Mouse (Mus musculus): ENCODE measurements around the gene Htra1. TPM values are rescaled to one million over a fixed set of nuclear protein-coding genes. Genes with fewer than 3 reads are reported as not detected.

The Htra1 gene
- total and polyA plus RNA-seq, 3 experiments = not detected

DNA sequence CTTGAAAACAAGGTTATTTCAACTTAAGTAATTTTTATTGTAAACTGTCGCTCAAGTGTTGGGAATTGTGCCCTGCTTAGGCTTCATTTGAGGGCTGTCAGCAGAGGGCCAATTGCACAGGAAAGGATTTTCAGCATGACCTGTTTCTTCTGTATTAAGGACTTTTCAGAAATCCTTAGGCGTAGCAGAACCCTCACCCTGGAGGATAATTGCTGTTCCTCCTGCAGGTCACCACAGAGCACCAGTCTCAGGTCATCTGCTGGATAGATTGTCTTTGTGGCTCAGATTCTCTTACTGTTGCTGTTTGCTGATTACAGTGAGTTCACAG lies 40.3 kb upstream of the Htra1 start:
- Histone ChIP-seq H3K4me3 (ENCODE audit: low read depth, low read length) (no peak overlapping the region), H3K9me3 (replicated peaks) (peaks cover 28% of the 10 kb centered on the region), H3K27me3 (ENCODE audit: insufficient read depth, low read length) (no peaks in the 10 kb centered on the region), H3K36me3 (replicated peaks) (no peaks in the 10 kb centered on the region), H3K4me1 (ENCODE audit: insufficient read depth, low read depth, low read length) (no peaks in the 10 kb centered on the region)
- no peak for TF ChIP-seq CTCF (IDR thresholded peaks at IDR 0.05; ENCODE audit: low read depth, low read length)
- TF ChIP-seq GATA1 (IDR thresholded peaks at IDR 0.05; ENCODE audit: borderline replicate concordance, low read length) = no peak
- TF ChIP-seq POLR2AphosphoS5 (IDR thresholded peaks at IDR 0.05; ENCODE audit: insufficient replicate concordance, low read depth, low read length) = no peak
- TF ChIP-seq GATA2 (IDR thresholded peaks at IDR 0.05; ENCODE audit: borderline replicate concordance, low read depth, low read length) = no peak
- no peak for TF ChIP-seq TAL1 (conservative IDR thresholded peaks at IDR 0.05; ENCODE audit: low read depth, low read length)
- DNase-seq (ENCODE audit: low spot score) (no peak), ATAC-seq (ENCODE audit: extremely low read depth, insufficient number of reproducible peaks, low FRiP score, poor library complexity, severe bottlenecking) (no peak)

DNA sequence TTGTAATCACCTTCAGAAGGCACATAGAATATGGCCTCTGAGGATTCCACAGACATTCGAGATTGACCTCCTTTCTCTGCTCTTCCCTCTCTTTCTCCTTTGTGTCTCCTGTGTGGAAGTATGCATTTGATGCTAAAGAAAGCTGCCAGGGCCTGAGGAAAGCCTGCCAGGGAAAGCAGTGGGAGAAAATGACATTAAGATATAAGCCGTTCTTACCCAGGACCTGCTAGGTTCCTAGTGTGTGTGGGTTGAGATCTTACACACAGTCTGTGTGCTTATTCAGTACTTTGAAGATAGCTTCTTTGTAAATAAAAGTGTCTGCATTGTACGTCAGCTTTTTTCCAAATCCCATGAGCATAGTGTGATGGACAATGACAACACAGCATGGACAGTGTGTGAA lies 39.8 kb upstream of the Htra1 start:
- no peak for ATAC-seq (ENCODE audit: extremely low read depth, insufficient number of reproducible peaks, low FRiP score, poor library complexity, severe bottlenecking)
- DNase-seq (ENCODE audit: low spot score) = no peak
- no peak for TF ChIP-seq POLR2AphosphoS5 (IDR thresholded peaks at IDR 0.05; ENCODE audit: insufficient replicate concordance, low read depth, low read length)
- Histone ChIP-seq H3K36me3 (replicated peaks) (no peaks in the 10 kb centered on the region), H3K9me3 (replicated peaks) (peaks cover 31% of the 10 kb centered on the region), H3K4me3 (ENCODE audit: low read depth, low read length) (no peak overlapping the region), H3K4me1 (ENCODE audit: insufficient read depth, low read depth, low read length) (no peaks in the 10 kb centered on the region), H3K27me3 (ENCODE audit: insufficient read depth, low read length) (no peaks in the 10 kb centered on the region)

DNA sequence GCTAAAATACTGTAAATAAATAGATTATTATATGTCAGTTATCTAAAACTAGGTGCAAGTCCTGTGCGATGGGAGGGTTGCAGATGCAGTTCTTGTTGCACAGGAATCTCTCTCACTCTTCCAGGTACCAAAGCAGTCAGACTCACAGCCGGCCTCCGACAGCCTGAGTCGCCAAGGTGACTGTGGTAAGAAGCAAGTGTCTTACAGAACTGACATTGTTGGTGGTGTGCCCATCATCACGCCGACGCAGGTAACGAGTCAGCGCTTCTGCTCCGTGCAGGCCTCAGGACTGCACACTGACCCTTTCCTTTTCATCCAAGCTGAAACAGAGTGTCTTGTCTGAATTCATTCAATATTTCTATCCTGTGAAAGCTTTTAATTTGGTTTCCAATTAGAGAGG lies 38.7 kb upstream of the Htra1 start:
- Histone ChIP-seq H3K4me3 (ENCODE audit: low read depth, low read length) (no peak overlapping the region), H3K9me3 (replicated peaks) (peaks cover 34% of the 10 kb centered on the region), H3K27me3 (ENCODE audit: insufficient read depth, low read length) (no peaks in the 10 kb centered on the region), H3K36me3 (replicated peaks) (no peaks in the 10 kb centered on the region), H3K4me1 (ENCODE audit: insufficient read depth, low read depth, low read length) (no peaks in the 10 kb centered on the region)
- no peak for TF ChIP-seq GATA1 (IDR thresholded peaks at IDR 0.05; ENCODE audit: borderline replicate concordance, low read length)
- no peak for TF ChIP-seq CTCF (IDR thresholded peaks at IDR 0.05; ENCODE audit: low read depth, low read length)
- no peak for TF ChIP-seq TAL1 (conservative IDR thresholded peaks at IDR 0.05; ENCODE audit: low read depth, low read length)
- no peak for TF ChIP-seq POLR2AphosphoS5 (IDR thresholded peaks at IDR 0.05; ENCODE audit: insufficient replicate concordance, low read depth, low read length)
- TF ChIP-seq GATA2 (IDR thresholded peaks at IDR 0.05; ENCODE audit: borderline replicate concordance, low read depth, low read length) = no peak
- DNase-seq (ENCODE audit: low spot score) = no peak
- ATAC-seq (ENCODE audit: extremely low read depth, insufficient number of reproducible peaks, low FRiP score, poor library complexity, severe bottlenecking) = no peak

DNA sequence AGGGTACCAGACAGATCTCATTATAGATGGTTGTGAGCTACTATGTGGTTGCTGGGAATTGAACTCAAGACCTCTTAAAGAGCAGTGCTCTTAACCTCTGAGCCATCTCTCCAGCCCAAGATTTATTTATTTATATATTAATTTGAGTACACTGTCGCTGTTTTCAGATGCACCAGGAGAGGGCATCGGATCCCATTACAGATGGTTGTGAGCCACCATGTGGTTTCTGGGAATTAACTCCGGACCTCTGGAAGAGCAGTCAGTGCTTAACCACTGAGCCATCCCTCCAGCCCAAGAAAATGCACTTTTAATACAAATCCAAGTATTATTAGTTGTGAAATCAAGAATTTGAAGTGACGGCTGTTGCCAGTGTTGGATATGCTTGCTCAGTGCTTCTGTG lies 37.5 kb upstream of the Htra1 start:
- H3K4me1 ChIP-seq (ENCODE audit: insufficient read depth, low read depth, low read length) = no peaks in the 10 kb centered on the region
- DNase-seq (ENCODE audit: low spot score) (no peak), ATAC-seq (ENCODE audit: extremely low read depth, insufficient number of reproducible peaks, low FRiP score, poor library complexity, severe bottlenecking) (no peak)
- TF ChIP-seq POLR2AphosphoS5 (IDR thresholded peaks at IDR 0.05; ENCODE audit: insufficient replicate concordance, low read depth, low read length) = no peak
- TF ChIP-seq GATA2 (IDR thresholded peaks at IDR 0.05; ENCODE audit: borderline replicate concordance, low read depth, low read length) = no peak
- TF ChIP-seq GATA1 (IDR thresholded peaks at IDR 0.05; ENCODE audit: borderline replicate concordance, low read length) = no peak
- TF ChIP-seq CTCF (IDR thresholded peaks at IDR 0.05; ENCODE audit: low read depth, low read length) = no peak
- TF ChIP-seq TAL1 (conservative IDR thresholded peaks at IDR 0.05; ENCODE audit: low read depth, low read length) = no peak
- H3K9me3 ChIP-seq (replicated peaks) = peaks cover 30% of the 10 kb centered on the region
- no peaks in the 10 kb centered on the region for H3K27me3 ChIP-seq (ENCODE audit: insufficient read depth, low read length)
- no peaks in the 10 kb centered on the region for H3K36me3 ChIP-seq (replicated peaks)
- no peak overlapping the region for H3K4me3 ChIP-seq (ENCODE audit: low read depth, low read length)

DNA sequence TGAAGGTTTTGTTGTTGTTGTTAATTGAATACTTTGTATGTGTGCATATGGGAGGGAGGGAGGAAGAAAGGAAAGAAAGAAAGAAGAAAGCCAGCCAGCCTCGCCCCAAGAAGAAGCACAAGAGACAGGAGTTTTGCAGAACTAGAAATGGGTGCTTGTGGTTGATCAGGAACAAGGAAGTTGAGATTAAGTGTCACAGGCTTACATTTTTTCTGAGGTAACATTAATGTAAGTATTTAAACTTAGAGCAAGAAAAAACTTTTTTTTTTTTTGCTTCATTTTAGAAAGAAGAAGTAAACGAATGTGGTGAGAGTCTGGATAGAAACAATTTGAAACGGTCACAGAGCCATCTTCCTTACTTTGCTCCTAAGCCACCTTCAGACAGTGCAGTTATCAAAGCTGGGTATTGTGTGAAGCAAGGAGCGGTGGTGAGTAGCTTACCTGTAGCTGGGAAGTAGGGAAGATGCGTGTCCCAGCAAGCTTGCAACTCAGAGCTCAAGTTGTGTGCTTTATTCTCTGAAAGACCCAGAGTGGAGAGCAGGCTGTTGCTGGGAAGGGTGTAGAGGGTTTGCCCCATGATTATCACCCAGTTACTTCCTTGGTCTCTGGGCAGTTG lies 35.6 kb upstream of the Htra1 start:
- Histone ChIP-seq H3K9me3 (replicated peaks) (peaks cover 41% of the 10 kb centered on the region), H3K36me3 (replicated peaks) (no peaks in the 10 kb centered on the region), H3K27me3 (ENCODE audit: insufficient read depth, low read length) (no peaks in the 10 kb centered on the region), H3K4me3 (ENCODE audit: low read depth, low read length) (no peak overlapping the region), H3K4me1 (ENCODE audit: insufficient read depth, low read depth, low read length) (no peaks in the 10 kb centered on the region)
- TF ChIP-seq POLR2AphosphoS5 (IDR thresholded peaks at IDR 0.05; ENCODE audit: insufficient replicate concordance, low read depth, low read length) (no peak), TAL1 (conservative IDR thresholded peaks at IDR 0.05; ENCODE audit: low read depth, low read length) (no peak), CTCF (IDR thresholded peaks at IDR 0.05; ENCODE audit: low read depth, low read length) (no peak), GATA2 (IDR thresholded peaks at IDR 0.05; ENCODE audit: borderline replicate concordance, low read depth, low read length) (no peak), GATA1 (IDR thresholded peaks at IDR 0.05; ENCODE audit: borderline replicate concordance, low read length) (no peak)
- DNase-seq (ENCODE audit: low spot score) (no peak), ATAC-seq (ENCODE audit: extremely low read depth, insufficient number of reproducible peaks, low FRiP score, poor library complexity, severe bottlenecking) (no peak)

DNA sequence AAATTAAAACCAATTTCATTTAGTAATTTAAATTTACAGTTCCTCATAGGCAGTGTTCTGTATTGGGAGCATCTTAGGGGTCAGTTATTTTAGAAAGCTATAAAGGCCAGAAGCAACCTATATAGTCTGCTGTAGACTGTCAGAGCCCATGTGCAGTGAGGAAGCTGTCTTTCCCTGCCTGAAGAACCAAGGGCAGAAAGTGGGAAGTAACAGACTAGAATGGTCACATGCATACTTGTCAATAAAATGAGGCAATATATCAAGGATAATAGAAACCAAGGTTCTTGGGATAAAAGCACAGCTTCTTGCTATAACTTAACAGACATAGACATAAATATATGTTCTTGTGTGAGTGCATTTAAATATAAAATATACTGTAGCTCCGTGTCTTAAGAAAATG lies 33.0 kb upstream of the Htra1 start:
- Histone ChIP-seq H3K4me3 (ENCODE audit: low read depth, low read length) (no peak overlapping the region), H3K4me1 (ENCODE audit: insufficient read depth, low read depth, low read length) (no peaks in the 10 kb centered on the region), H3K36me3 (replicated peaks) (no peaks in the 10 kb centered on the region), H3K27me3 (ENCODE audit: insufficient read depth, low read length) (no peaks in the 10 kb centered on the region), H3K9me3 (replicated peaks) (peaks cover 34% of the 10 kb centered on the region)
- TF ChIP-seq CTCF (IDR thresholded peaks at IDR 0.05; ENCODE audit: low read depth, low read length) (no peak), TAL1 (conservative IDR thresholded peaks at IDR 0.05; ENCODE audit: low read depth, low read length) (no peak), GATA2 (IDR thresholded peaks at IDR 0.05; ENCODE audit: borderline replicate concordance, low read depth, low read length) (no peak), POLR2AphosphoS5 (IDR thresholded peaks at IDR 0.05; ENCODE audit: insufficient replicate concordance, low read depth, low read length) (no peak), GATA1 (IDR thresholded peaks at IDR 0.05; ENCODE audit: borderline replicate concordance, low read length) (no peak)
- no peak for ATAC-seq (ENCODE audit: extremely low read depth, insufficient number of reproducible peaks, low FRiP score, poor library complexity, severe bottlenecking)
- DNase-seq (ENCODE audit: low spot score) = no peak
